Mouse (Mus musculus): Measurements from ENCODE around the gene Phactr3. TPM values are rescaled to one million over a fixed set of nuclear protein-coding genes. Genes with fewer than 3 reads are reported as not detected.

The Phactr3 gene
- total RNA-seq (2015) (1.5 TPM in 1 of 2 replicates, not detected in the other), total RNA-seq (2017) (not detected in 2 replicates)

DNA sequence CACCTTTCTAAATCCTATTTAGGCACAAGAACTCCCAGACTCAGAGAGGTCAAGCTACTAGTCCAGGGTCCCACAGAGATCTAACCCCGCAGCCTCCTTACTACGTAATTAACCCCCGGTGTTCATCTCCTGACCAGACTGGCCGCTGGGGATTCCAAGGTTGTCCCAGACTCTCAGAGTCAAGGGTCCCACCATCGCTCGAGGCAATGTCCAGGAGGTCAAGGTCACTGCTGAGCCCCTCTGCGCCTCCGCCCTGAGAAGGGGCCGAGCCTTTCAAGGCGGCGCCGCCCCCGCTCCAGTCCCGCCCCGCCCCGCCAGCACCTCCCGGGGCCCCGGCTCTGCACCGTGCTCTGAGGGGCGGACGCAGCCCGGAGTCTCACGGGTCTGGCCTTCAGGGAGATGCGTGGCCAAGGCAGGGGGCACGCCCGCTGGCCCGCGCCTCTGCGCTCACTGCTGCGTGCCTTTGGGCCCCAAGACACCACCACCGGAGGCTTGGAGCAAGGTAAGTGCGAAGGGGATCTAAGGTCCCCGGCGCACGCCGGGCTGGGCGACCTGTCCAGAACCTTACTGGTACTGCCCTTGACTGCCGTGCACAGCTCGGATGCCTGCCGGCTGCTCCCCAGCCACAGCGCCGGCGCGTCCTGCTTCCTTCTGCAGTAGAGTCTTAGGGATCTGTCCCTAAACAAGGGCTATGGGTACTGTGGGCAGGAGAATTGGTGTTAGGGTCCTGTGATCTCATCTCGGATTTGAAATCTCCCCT lies at the start of gene Phactr3:
Gene Phactr3, plus strand, starts transcription at position 175 of the 760 bp plus-strand sequence.
- ATAC-seq (ENCODE audit: poor library complexity, severe bottlenecking): no peak

DNA sequence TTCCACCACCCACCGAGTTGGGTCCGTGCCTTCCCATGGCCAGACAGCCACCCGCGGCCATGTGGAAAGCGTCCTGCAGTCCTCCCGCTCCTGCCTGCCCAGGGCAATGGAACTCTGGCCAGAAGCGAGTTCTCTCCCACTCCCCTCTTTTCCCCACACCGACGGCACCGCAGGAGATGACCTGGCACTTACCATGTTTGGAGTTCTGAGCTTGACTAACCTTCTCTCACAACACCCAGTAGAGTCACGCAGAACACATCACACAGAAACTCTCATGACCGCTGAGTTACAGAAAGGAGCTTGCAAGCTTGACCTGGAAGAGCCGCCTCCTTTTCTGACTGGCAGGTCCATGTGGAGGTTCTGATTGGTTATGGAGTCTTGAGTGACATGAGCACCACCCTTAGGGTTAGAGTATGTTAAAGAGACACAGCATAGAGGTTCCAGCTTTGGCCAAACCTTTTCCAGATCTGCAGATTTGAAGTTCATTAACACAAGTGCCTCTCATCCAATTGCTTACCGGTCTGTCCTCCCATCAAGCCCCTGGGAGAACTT lies 40.5 kb upstream of the Phactr3 start, which contains the start of gene Zfp931:
Gene Zfp931, minus strand, starts transcription at position 311 of the 552 bp plus-strand sequence.
- ATAC-seq (ENCODE audit: poor library complexity, severe bottlenecking): 0 out of 2 replicates have a peak, but pooled peaks have one; percentile 49

DNA sequence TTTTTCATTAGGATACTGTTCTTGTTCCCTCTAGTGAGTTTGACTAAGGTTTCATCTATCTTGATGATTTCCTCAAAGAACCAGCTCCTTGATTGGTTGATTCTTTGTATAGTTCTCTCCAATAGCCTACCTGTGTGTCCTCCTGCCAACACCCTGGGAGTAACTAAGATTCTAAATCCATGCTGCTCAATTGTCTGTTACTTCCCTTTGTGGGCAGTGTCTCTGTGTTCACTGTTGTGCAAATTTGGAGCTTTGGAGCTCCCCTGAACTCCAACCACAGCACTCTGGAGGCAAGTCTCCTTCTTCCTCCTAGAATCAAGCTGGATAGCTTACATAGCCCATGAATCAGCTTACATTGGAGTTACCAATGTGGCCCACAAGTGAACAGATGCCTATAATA lies 29.2 kb upstream of the Phactr3 start:
- ATAC-seq (ENCODE audit: poor library complexity, severe bottlenecking): no peak

DNA sequence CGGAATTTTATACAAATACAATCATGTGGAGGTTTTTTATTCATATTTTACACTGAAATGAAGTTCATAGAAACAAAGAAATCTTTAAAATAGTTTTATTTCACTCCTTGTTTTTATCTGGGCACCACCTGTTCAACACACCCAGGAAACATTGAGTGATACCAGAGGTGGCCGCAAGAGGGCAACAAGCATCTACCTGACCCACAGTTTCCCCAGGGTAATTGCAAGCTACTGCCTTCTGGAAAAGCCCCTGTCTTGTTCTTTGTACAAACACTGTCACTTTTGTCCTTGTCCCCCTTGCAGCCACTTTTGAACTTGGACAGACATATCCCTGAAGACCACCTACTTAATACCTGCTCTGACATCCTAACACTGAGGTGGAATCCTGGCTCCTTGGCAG lies 20.8 kb upstream of the Phactr3 start:
- ATAC-seq (ENCODE audit: poor library complexity, severe bottlenecking): peak; percentile 77

DNA sequence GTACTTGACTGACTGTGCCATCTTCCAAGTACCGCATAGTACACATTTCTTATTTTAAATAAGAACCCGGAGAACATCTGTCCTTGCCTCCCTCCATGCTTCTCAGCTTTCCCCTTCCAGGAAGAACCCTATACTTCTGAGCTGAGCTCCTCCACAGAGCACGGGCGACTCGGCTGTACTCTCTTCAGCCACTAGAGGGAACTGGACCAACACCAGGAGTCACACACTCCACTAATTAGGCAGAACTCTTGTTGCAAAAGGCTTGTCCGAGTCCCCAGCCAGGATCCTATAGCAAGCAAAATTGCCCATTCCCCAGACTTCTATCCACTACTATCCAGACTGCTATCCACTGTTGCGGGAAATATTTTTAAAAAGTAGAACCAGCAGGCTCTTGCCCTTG lies 16.8 kb upstream of the Phactr3 start:
- ATAC-seq (ENCODE audit: poor library complexity, severe bottlenecking): peak; percentile 69

DNA sequence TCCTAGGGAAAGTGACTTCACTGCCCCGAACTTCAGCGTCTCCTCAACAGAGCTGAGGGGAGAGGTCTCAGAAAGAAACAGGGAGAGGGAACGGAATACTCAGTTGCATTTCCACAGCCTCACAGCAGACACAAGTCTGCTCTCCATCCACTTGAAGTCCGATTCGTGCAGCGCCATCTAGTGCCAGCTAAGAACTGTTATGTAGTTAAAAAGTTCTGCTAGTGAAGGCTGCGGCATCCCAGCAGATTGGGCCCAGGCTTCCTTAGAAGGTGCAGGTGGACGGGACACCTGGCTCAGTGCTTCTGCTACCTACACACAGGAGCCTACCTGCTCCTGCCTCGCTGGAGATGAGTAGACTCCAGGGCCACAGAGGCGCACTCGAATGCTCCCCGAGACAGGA lies 829 bp upstream of the Phactr3 start:
- 0 out of 2 replicates have a peak, but pooled peaks have one; percentile 41 for ATAC-seq (ENCODE audit: poor library complexity, severe bottlenecking)

DNA sequence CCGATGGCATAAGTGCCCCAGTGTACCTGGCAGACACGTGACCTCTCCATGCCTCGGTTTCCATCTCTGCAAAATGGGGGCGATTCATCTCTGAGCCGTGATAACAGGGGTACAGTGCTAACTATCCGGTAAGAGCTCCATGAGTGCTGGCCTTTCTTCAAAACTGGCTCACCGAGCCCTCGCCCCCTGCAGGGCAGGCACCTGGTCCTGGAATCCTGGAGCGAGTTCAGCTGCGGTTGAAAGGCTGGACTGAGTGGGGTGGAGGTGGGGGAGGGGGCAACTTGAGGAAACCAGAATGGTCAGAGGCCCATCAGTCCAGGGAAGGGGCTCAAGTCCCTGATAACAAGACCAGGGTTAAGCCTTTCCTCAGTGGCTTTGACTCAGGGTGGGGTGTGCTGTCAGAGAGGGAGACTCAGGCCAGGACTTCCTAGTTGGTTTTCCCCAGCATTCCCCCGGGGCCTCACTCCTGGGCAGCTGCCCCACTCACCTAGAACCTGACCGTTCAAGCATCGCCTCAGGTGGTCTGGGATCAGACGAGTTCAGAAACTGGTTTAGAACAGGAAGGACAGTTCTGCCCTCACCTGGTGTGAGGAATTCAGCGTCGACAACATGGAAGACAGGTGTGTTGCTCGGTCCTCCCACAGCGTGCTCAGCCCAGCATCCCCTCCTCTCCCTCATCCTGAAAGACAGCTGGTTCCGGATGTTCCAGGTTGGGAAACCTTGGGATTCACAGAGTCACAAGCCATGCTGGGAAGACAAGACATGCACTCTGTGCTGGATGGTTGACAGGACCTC lies 983 bp downstream of the Phactr3 start:
- ATAC-seq (ENCODE audit: poor library complexity, severe bottlenecking): no peak

DNA sequence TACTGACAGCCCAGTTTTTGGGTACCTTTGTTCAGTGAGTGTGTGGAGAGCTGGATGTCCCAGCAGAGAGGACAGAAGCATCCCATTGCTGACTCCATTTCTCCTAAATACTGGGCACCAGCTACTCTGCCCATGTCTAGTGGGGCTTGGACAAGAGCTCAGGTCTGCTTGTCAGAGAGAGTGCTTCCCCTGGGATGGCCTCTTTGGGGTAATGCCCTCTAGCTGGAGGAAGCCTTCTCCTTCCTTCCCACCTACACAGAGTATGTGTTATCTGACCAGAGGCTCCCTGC lies 1.5 kb downstream of the Phactr3 start:
- no peak for ATAC-seq (ENCODE audit: poor library complexity, severe bottlenecking)

DNA sequence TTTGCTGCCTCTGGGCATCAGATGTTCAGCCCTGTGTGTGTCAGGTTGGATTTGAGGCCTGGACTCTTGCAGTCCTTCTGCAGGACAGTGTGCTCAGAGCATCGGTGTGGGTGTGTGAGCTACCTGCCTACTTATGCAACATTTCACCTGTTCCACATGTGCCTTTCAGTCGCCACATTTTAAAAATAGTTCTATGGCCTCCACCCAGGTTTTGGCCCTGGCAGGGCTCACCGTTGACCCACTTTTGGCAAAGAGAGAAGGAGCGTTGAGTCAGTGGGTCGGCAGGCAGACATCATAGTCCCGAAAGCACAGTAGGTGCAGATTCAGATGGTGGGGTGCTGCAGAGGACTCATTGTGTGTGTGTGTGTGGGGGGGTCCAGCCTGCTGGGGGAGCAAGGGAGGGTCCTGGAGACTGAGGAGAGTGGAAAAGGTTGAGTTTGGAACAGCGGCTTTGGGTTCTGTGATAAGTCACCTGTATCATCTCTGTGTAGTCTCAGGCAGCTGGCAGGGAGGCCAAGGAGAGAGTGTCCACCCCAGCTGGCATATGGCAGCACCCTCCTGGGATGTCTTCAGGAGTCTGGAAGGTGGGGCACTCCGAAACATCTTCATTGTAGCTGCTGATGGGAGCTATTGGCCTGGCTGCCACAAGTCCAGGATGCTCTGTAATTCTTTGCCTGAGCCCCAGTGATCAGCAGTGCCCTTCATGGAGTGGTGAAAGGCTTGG lies 2.0 kb downstream of the Phactr3 start:
- no peak for ATAC-seq (ENCODE audit: poor library complexity, severe bottlenecking)

DNA sequence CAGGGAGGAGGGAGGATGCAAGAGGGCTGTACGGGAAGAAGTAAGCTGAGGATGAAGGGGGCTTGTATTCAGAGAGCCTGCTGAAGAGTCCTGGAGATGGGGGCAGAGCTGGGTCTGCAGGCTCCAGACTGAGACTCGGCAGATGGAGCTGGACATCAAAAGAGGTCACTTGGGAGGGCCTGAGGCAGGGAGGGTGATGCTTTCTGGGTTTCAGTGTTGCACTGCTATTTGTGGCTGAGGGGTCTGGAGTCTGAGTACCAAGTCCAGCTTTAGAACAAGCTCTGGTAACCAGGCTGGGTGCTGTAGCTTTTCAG lies 2.6 kb downstream of the Phactr3 start:
- ATAC-seq (ENCODE audit: poor library complexity, severe bottlenecking): no peak

DNA sequence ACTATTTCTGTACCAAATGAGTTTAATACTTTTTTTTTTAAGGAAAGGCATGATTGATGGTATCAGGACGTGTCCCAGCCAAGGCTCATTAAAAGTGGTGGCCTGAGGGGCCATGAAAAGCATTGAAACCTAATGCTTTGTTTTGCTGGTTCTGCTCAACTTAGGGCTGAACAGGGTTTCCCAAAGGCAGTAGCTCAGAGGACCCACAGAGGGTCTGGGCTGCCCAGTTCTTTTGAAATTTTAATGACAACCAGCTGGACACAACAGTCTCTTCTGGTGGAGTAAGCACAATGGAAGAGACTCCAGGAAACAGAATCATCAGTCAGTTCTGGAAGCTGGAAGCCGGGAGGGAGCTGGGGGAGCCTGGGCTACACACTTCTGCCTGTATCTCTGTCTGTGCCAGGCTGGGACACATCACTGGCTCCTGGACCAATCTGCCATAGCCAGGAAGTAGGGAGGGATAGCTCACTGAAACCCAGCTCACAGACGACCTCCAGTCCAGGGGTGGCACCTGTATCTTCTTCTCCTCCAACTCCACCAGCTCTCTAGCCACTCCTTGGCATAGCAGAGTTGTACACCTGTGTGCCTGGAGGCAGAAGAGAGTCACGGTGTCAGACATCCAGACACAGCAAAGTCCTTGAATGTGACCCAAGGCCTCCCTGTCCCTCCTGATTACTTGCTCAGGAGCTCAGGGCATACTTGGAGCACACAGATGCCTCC lies 3.3 kb downstream of the Phactr3 start:
- ATAC-seq (ENCODE audit: poor library complexity, severe bottlenecking): no peak

DNA sequence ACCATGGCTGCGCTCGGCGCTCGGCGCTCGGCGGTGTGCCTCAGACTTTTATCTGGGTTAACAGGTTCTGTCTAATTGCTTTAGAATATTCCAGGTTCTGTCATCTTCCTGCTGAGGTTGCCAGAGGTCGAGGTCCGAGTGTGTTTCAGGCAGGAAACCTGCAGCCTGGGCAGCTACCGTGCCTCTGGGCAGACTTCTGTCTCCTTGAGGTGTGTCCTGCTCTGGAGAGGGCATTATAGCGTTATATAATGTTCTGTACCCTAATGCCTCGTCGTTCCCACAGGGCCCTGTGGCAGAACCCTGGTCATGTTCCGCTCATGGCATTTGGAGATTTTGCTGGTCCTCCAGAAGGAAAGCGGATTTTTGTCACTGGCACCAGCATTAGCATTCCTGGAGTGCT lies 4.7 kb downstream of the Phactr3 start:
- no peak for ATAC-seq (ENCODE audit: poor library complexity, severe bottlenecking)

DNA sequence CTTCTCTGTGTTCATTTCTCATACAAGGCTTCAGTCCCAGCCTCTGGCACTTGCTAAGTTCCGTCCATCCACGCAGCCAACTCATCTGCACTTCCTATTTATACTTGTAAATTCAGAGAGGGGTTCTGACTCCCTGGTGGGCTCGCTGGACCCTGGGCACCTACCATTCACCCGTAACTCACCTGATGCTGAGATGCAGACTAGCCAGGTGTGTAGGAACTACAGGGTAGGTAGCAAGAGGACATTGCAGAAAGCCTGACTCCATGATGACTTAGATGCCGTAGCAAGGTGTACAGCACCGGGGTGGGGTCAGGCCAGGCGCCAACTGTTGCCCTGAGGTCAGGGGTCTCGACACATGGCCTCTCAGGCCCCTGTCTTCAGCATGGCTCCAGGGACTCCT lies 6.7 kb downstream of the Phactr3 start:
- ATAC-seq (ENCODE audit: poor library complexity, severe bottlenecking): no peak

DNA sequence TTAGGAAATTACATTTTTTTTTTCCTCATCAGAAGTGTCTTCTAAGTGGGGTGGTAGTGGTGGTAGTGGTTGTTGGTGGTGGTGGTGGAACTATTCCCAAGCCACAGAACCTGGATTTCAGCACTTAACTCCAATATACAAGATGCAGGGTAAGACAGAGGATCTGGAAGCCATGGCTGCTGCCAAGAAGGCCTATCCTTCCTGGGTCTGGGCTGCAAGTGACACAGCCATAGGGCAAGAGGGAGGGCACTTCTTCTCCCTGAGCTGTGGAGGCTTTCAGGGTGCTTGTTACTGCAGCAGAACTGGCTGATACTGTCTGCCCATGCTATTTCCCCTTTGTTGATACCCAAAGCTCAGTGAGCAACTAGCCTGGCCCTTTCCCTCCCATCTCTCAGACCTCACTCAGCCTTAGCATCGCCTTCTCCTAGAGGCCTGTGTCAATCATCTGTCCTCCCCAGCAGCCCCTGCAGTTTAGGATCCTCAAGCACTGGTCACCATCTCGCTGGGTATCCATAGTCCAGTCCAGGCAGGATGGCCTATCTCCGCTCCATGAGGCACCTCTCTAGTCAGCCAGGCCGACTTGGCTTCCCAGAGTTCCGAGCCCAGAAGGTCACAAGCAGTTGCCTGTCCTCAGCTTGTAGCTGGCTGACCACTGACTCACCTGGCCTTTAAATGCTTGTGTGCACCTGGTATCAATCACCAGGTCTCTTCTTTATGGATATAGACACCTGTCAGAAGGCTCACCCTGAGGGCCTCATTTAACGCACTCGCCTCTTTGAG lies 7.5 kb downstream of the Phactr3 start:
- ATAC-seq (ENCODE audit: poor library complexity, severe bottlenecking): no peak

DNA sequence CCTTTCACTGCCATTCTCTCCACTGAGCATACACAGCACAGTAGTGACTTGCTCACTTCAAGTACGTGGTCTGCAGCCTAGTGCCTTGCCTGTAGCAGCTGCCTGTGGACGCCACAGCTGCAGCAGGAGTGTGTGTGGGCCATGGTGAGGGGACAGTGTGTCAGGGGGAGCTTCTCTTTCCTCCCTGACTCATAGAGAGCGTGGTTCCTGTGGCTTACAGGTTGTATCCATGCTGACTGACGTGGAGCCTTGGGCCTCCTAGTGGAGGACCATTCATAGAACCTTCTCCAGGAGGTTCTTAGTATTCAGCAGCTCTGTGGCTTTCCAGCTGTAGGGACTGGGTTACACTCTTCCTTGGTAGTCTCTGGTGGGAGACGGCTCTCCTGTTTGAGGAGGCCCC lies 9.8 kb downstream of the Phactr3 start:
- no peak for ATAC-seq (ENCODE audit: poor library complexity, severe bottlenecking)

DNA sequence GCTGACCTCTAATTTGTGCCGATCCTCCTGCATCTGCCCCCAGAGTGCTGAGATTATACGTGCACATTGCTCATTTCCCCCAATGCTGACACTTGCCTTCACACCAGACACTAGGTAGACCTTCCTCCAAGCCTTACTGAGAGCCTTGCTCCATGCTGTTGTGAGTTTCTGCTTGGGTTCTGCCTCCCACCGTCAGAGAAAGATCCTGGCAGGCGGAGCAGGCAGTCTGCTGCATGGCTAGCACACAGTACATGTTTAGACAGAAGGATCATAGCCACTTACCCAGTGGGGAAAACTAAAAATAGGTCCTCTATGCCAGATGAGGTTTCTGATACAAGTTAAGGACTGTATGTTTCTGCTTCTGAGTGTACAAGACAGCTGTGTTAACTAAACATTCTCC lies 10.4 kb downstream of the Phactr3 start:
- no peak for ATAC-seq (ENCODE audit: poor library complexity, severe bottlenecking)

DNA sequence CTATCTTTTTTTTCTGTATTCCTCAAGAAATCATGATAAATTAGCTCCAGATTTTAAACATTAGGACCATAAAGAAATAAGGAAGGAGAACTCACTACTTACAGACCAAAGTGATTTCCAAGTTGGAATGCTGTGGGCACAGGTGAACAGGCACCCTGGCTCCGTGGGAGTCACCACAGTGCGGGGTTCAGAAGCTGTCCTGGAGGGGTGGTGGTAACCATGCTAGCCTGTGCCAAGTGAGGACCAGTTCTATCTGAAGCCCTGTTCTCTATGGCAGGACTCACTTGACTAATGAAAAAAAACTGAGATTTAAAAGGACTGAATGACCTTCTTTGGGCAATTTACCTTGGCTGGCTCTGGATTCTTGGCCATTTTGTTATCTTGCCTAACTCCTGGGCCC lies 10.9 kb downstream of the Phactr3 start:
- ATAC-seq (ENCODE audit: poor library complexity, severe bottlenecking): no peak

DNA sequence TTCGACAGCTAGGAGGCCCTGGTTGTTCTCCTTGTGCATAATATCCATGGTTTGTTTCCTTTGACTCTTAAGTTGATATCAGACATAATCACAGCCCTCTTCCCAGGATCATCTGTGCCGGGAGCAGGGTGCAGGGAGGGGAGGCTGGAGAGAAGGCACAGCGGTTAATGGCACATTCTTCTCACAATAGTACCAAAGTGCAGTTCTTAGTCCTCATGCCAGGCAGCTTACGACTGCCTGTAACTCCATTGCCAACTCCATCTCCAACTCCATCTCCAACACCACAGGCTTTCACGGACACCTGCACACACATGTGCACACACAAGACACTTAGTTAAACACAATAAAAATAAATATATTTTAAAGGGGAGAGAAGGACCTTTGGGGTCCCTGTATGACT lies 11.8 kb downstream of the Phactr3 start:
- no peak for ATAC-seq (ENCODE audit: poor library complexity, severe bottlenecking)

DNA sequence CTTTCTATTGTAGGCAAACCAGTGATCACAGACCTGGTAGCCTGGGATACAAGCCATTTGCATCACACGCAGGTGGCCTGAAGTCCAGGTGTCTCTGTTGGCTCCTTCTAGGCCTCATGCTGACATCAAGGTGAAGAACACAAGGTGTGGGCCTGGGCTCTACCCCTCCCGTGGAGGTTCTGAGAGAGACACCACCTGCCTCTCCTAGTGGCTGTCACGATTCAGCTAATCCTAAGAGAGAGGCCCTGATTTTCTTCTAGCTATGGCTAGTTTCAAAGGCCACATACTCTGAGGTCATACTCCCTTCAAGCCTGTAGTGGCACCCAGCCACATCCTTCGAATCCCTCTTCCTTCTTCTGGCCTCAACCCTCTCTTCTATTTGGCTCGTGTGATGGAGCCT lies 12.2 kb downstream of the Phactr3 start:
- no peak for ATAC-seq (ENCODE audit: poor library complexity, severe bottlenecking)

All from megakaryocyte, adult 5-6 weeks (primary cell).